Mouse (Mus musculus): ENCODE measurements around the gene Mpv17. TPM values are rescaled to one million over a fixed set of nuclear protein-coding genes. Genes with fewer than 3 reads are reported as not detected.

The Mpv17 gene
- polyA plus RNA-seq, 1 experiment, result 55.8 TPM

DNA sequence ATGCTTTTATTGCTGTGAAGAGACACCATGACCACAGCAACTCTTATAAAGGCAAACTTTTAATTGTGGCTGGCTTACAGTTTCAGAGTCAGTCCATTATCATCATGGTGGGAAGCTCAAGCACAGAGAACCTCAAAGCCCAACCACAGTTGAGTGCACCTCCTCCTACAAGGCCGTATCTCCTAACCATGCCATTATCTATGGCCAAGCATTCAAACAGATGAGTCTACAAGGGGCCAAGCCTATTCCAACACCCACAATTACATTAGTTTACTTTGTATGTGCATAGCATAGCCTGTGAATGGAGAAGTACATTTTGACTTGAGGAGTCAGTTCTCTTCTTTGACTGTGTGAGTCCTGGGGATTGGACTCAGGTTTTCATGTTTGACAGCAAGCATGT lies 10.8 kb upstream of the Mpv17 start:
- DNase-seq, result no peak
- WGBS, result 98% methylated on average over 1 of the region's 1 CpGs
- TF ChIP-seq POLR2A (IDR thresholded peaks at IDR 0.05; ENCODE audit: control insufficient read depth, extremely low read depth, insufficient read depth, low read length, poor library complexity) (no peak), CTCF (IDR thresholded peaks at IDR 0.05; ENCODE audit: borderline replicate concordance, control insufficient read depth, extremely low read depth, insufficient read depth, low read length, poor library complexity) (no peak)
- Histone ChIP-seq H3K27me3 (ENCODE audit: control insufficient read depth, insufficient read depth, low read length) (no peaks in the 10 kb centered on the region), H3K36me3 (ENCODE audit: control insufficient read depth, insufficient read depth, low read length) (peaks cover 77% of the 10 kb centered on the region), H3K4me3 (ENCODE audit: control insufficient read depth, insufficient read depth, low read length) (no peak overlapping the region), H3K4me1 (replicated peaks; ENCODE audit: control insufficient read depth, insufficient read depth, low read length) (no peaks in the 10 kb centered on the region), H3K27ac (ENCODE audit: control insufficient read depth, insufficient read depth, low read length) (no peak overlapping the region)

DNA sequence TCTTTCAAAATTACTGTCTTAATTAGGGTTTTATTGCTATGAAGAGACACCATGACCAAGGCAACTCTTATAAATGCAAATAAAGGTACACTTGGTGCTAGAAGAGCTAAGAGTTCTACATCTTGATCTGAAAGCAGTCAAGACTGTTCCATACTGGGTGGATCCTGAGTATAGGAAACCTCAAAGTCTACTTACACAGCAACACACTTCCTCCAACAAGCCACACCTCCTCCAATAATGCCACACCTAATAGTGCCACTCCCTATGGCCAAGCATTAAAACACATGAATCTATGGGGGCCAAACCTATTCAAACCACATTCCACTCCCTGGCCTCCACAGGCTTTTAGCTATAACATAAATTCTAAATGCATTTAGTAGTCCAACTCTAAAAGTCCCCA lies 8.4 kb upstream of the Mpv17 start:
- H3K27me3 ChIP-seq (ENCODE audit: control insufficient read depth, insufficient read depth, low read length), result no peaks in the 10 kb centered on the region
- DNase-seq, result no peak
- no peak overlapping the region for H3K4me3 ChIP-seq (ENCODE audit: control insufficient read depth, insufficient read depth, low read length)
- H3K4me1 ChIP-seq (replicated peaks; ENCODE audit: control insufficient read depth, insufficient read depth, low read length), result no peaks in the 10 kb centered on the region
- TF ChIP-seq POLR2A (IDR thresholded peaks at IDR 0.05; ENCODE audit: control insufficient read depth, extremely low read depth, insufficient read depth, low read length, poor library complexity) (no peak), CTCF (IDR thresholded peaks at IDR 0.05; ENCODE audit: borderline replicate concordance, control insufficient read depth, extremely low read depth, insufficient read depth, low read length, poor library complexity) (no peak)
- H3K27ac ChIP-seq (ENCODE audit: control insufficient read depth, insufficient read depth, low read length), result no peak overlapping the region
- H3K36me3 ChIP-seq (ENCODE audit: control insufficient read depth, insufficient read depth, low read length), result peaks cover 76% of the 10 kb centered on the region

DNA sequence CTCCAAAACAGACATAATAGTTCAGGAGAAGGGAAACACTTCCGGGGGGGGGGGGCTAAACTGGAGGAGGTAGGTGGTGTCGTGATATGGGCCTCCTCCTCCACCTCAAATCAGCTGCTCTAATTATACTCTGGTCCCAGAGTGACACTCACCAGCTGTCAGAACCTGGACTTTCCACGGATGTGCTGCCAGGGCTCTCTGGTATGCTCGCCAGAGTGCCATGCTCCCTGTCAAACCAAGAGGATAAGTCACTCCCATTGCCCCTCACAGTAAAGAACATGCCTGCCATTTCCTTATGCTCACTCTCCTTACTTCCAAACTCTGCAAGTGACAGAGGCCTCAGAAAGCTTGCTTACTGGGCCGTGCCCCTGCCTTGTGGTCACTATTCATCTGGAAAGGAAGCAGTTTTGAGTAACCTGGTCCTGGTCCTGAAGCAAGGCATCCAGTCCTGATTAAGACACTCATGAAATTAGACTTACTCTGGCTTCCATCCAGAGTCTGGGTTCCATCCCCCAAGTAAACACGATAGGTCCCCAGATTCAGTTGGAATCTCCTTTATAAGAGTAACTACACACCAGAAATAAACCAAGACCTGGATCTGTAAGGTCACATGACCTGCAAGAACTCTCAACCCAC lies 417 bp downstream of the Mpv17 start:
- peak; percentile 11 for DNase-seq
- H3K4me3 ChIP-seq (ENCODE audit: control insufficient read depth, insufficient read depth, low read length), result peak overlapping the region; percentile 91

DNA sequence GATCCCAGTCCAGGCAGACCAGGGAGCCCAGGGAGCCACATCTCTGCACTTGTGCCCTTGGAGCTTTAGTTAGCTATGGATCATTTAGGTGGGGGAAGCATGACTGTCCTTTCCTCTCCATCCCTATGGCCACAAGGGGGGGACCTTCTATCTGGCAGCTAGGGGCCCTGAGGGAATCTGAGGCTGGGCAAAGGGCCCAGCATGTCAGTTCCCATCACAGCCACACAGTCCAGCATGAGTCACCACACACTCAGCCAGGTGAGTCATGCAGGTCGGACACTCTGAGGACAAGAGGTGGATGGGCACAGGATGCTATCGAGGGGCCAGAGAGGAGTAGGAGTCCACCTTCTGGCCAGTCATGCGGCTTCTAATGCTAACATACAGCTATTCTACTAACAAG lies 2.3 kb downstream of the Mpv17 start:
- no peak overlapping the region for H3K27ac ChIP-seq (ENCODE audit: control insufficient read depth, insufficient read depth, low read length)
- TF ChIP-seq CTCF (IDR thresholded peaks at IDR 0.05; ENCODE audit: borderline replicate concordance, control insufficient read depth, extremely low read depth, insufficient read depth, low read length, poor library complexity), result no peak
- TF ChIP-seq POLR2A (IDR thresholded peaks at IDR 0.05; ENCODE audit: control insufficient read depth, extremely low read depth, insufficient read depth, low read length, poor library complexity), result no peak
- no peak overlapping the region for H3K4me3 ChIP-seq (ENCODE audit: control insufficient read depth, insufficient read depth, low read length)
- DNase-seq, result no peak
- peaks cover under 1% of the 10 kb centered on the region; the same call in 1 of the 2 replicates for H3K36me3 ChIP-seq (ENCODE audit: control insufficient read depth, insufficient read depth, low read length)
- H3K27me3 ChIP-seq (ENCODE audit: control insufficient read depth, insufficient read depth, low read length), result no peaks in the 10 kb centered on the region
- WGBS, result 94% methylated on average over 3 of the region's 3 CpGs
- peaks cover 8% of the 10 kb centered on the region for H3K4me1 ChIP-seq (replicated peaks; ENCODE audit: control insufficient read depth, insufficient read depth, low read length)

More for the DNA sequence above, 417 bp downstream of the Mpv17 start:
- Histone ChIP-seq H3K27ac (ENCODE audit: control insufficient read depth, insufficient read depth, low read length) (no peak overlapping the region), H3K27me3 (ENCODE audit: control insufficient read depth, insufficient read depth, low read length) (no peaks in the 10 kb centered on the region), H3K4me1 (replicated peaks; ENCODE audit: control insufficient read depth, insufficient read depth, low read length) (peaks cover 8% of the 10 kb centered on the region), H3K36me3 (ENCODE audit: control insufficient read depth, insufficient read depth, low read length) (peaks cover 19% of the 10 kb centered on the region)
- WGBS, result 43% methylated on average over 6 of the region's 6 CpGs
- no peak for TF ChIP-seq CTCF (IDR thresholded peaks at IDR 0.05; ENCODE audit: borderline replicate concordance, control insufficient read depth, extremely low read depth, insufficient read depth, low read length, poor library complexity)
- TF ChIP-seq POLR2A (IDR thresholded peaks at IDR 0.05; ENCODE audit: control insufficient read depth, extremely low read depth, insufficient read depth, low read length, poor library complexity), result no peak

DNA sequence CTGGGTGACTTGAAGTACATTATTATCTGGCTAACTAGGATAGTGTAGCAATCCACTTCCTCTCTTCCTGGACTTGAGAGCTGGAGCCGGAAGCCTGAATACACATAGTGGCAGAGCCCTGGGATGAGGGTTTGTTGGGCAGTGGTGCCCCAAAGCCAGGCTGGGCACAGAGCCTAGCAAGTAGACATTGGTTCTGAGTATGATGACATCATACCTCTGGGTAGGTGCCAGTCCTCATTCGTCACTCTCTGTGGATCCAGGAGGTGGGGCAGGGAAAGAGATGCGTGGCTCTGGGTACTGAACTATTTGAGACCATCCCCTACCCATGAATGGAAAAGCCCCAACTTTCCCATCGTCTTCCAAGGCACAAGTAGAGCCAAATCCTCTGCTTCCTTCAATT lies 4.3 kb downstream of the Mpv17 start:
- no peak for DNase-seq
- H3K4me3 ChIP-seq (ENCODE audit: control insufficient read depth, insufficient read depth, low read length), result no peak overlapping the region
- peaks cover 8% of the 10 kb centered on the region for H3K4me1 ChIP-seq (replicated peaks; ENCODE audit: control insufficient read depth, insufficient read depth, low read length)
- no peak overlapping the region for H3K27ac ChIP-seq (ENCODE audit: control insufficient read depth, insufficient read depth, low read length)
- TF ChIP-seq POLR2A (IDR thresholded peaks at IDR 0.05; ENCODE audit: control insufficient read depth, extremely low read depth, insufficient read depth, low read length, poor library complexity), result no peak
- no peak for TF ChIP-seq CTCF (IDR thresholded peaks at IDR 0.05; ENCODE audit: borderline replicate concordance, control insufficient read depth, extremely low read depth, insufficient read depth, low read length, poor library complexity)
- WGBS, result 98% methylated on average over 4 of the region's 4 CpGs
- H3K36me3 ChIP-seq (ENCODE audit: control insufficient read depth, insufficient read depth, low read length), result no peaks in the 10 kb centered on the region
- no peaks in the 10 kb centered on the region for H3K27me3 ChIP-seq (ENCODE audit: control insufficient read depth, insufficient read depth, low read length)

DNA sequence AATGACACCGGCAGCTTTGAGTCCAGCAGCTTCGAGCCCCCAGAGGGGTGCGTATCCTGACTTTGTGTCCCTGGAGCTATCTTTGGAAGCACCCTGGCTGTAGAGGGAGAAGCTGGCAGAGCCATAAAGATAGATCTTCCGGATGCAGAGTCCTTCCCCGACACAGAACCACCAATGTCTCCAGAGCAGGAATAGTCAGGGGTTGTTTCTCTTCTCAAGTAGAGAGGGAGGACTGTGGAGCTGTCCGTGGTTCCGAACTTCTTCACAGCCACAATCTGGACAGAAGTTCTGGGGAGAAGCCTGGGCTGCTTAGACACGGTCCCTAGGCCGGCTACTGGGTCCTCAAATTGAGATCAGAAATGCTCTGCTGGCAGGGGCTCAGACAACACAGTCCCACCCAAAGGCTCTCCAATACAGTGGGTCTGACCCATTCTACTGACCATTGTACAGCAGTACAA lies 15.1 kb downstream of the Mpv17 start:
- Histone ChIP-seq H3K4me1 (replicated peaks; ENCODE audit: control insufficient read depth, insufficient read depth, low read length) (no peaks in the 10 kb centered on the region), H3K4me3 (ENCODE audit: control insufficient read depth, insufficient read depth, low read length) (no peak overlapping the region), H3K27me3 (ENCODE audit: control insufficient read depth, insufficient read depth, low read length) (peaks cover 27% of the 10 kb centered on the region), H3K36me3 (ENCODE audit: control insufficient read depth, insufficient read depth, low read length) (no peaks in the 10 kb centered on the region), H3K27ac (ENCODE audit: control insufficient read depth, insufficient read depth, low read length) (no peak overlapping the region)
- 19% methylated on average over 9 of the region's 9 CpGs for WGBS
- TF ChIP-seq CTCF (IDR thresholded peaks at IDR 0.05; ENCODE audit: borderline replicate concordance, control insufficient read depth, extremely low read depth, insufficient read depth, low read length, poor library complexity), result no peak
- DNase-seq, result no peak
